Mouse (Mus musculus) olfactory bulb, adult 2 months (tissue): ENCODE data around the gene Kcnh3.

Experiments
- CTCF ChIP-seq: fragments of 200-500 bp; IDR thresholded peaks from 2 replicates; pipeline ENCODE4 v1.5.1; 2012; ENCODE audit warnings: low read depth, mild to moderate bottlenecking, low read length, moderate library complexity; ENCODE audit not compliant: insufficient read depth
- POLR2A ChIP-seq: fragments of 200-500 bp; IDR thresholded peaks from 2 replicates; pipeline ENCODE4 v1.6.1; 2012; ENCODE audit warnings: mild to moderate bottlenecking, low read depth, low read length, moderate library complexity; ENCODE audit not compliant: insufficient read depth

DNA sequence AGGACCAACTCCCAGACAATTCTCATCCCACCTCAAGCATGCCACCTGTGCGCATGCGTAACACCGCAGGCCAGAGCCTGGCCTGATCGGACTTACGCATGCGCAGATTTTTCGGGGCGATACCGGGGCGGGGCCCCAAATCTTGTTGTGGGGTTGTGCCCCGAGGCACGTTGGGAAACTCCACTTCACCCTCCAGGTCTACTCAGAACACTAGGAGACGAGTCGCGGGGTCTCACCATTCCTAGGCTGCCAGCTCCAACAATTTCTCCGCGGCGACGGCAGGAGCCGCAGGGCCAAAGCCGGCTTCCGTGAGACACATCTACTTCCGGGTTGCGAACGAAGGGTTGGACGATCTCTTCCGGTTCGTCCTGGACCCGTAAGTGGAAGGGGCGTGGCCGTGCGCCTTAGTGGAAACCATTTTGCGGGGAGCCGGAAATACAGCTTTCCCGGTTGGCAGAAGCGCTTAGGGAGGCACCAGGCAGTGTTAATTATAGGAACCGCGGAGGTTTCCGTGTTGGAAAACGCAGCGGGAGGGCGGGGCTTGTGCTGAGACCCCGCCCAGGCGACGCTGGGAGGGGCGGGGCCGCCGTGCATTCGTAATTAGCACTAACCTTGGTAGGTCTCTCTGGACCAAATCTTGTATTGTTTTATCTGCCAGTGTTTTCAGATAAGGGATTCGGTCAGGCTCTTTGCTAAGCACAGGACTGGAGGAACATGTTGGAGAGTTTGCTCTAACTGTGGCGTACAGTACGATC is 27.1 kb downstream of the Kcnh3 start, which contains the start of gene Mcrs1:
- TF ChIP-seq CTCF (no peak), POLR2A (peak; percentile 69)
